Mouse (Mus musculus): ENCODE measurements around the gene Rnf222.

The Rnf222 gene

GRCm38 (mm10) chr11:68888253-68888652 is at the start of gene Rnf222:
Gene Rnf222 (plus strand): TSS chr11:68888553.
- CTCF ChIA-PET = no interaction called here

- CTCF ChIA-PET = no interaction called here
Observed at GRCm38 (mm10) chr11:68839606-68840005, 48.7 kb upstream of the Rnf222 start.

DNA sequence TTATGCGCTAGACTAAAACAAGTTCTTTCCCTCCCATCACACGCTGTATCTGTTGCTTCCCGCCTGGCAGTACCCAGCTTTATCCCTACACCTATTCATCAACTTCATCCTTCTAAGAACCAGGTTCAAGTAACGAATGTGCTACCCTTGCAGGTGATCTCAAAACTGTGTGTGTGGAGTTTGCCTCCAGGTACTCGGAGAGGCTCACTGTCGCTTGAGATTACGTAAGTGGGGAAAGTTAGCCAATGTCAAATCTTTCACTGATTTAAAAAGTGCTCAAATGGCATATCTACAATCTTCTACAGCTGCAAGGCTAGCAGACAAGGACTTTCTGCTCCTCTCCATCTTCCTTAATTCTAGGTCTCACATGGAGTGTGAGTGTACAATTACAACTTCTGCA is 37.5 kb upstream of the Rnf222 start:
- CTCF ChIA-PET = interaction anchor here (0.5 kb wide), 1 partner anchor 228 kb away, joined by 4 read pairs; no protein-coding TSS in a partner anchor

DNA sequence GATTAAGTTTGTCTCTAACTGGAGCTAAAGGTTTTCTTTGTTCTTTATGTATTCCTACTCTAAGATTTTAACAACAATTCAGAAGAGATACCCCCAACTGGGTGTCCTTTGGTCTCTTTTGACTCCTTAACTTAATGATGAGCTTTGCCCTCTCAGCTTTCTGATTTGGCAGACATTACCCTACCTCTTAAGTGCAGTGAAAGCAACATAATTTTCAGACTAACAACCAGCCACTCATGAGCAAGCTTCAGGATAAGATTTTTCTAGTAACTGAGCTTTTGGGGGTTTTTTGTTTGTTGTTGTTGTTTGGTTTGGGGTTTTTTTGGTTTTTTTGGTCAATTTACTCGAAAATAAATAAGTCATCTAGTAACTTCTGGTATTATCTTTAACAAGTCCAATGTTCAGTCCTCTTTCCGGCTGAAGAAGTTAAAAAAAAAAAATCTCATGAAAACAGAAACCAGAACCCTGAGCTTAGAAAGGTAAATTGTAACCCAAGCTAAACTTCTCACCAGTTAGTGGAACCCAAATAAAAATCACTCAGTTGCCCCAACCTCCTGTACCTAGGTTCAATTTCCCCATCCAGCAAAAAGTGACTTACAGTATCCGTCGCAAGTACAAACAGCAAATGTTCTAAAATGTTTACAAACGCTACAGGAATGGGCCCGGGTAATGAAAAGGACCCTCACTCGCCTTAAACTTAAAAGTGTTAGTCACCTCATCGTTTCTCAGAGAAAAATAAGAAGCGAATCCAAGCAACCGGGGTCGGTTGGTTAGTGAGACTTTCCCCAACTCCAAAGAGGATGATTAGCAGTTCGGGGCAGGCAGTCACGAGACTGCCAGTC is 36.5 kb upstream of the Rnf222 start:
- CTCF ChIA-PET = no interaction called here

- CTCF ChIA-PET = no interaction called here
Observed at GRCm38 (mm10) chr11:68852486-68852901, 35.9 kb upstream of the Rnf222 start.

GRCm38 (mm10) chr11:68852932-68853409 is 35.4 kb upstream of the Rnf222 start:
- CTCF ChIA-PET = no interaction called here

DNA sequence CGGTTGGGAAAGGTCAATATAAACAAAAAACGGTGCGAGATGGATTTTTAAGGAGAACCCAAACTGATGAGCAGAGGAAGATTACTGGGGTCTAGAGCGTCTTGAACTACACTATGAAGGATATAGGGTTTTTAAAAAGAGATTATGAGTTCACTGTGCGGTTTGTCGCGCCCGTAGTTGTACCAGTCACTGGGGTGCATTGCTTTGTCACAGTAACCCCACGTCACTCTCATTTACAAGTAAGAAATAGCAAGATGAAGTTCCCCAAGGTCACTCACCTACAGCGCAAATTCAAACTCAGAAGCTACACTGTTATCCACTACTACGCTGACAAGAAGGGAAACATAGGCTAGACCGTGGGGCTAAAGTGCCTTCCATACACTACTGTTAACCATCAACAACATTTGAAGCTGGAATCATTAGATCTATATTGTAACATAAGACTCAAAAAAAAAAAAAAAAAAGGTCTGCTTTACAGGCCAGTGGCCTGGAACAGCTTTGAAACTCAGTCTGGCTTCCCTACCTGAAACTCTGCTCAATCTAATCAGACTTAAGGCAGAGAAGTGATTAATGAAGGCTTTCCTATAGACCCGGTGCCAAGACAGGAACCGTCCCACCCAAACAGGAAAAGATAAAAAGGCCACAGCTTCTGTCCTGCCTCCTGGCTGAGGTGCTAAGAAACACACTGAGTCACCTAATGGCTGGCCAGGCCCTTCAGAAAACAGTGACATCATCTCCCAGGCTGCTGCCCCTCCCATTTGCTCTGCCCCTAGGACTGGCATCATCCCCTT is 34.5 kb upstream of the Rnf222 start:
- CTCF ChIA-PET = no interaction called here

DNA sequence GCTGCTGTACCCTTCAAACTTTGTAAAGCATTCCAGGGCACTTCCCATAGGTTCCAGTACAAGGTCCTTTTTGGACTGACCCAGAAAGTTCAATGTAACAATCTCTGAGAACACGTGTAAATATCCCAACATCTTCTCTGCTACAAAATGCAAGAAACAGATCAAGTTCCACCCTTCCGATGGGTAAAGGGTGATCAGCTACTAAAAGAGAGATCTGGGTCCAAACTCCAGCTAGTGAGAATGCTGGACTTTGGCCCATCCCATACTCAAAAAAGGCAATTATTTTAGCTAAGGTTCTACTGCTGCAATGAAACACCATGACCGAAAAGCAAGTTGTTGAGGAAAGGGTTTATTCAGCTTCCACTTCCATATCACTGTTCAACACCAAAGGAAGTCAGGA is 33.7 kb upstream of the Rnf222 start:
- CTCF ChIA-PET = no interaction called here

DNA sequence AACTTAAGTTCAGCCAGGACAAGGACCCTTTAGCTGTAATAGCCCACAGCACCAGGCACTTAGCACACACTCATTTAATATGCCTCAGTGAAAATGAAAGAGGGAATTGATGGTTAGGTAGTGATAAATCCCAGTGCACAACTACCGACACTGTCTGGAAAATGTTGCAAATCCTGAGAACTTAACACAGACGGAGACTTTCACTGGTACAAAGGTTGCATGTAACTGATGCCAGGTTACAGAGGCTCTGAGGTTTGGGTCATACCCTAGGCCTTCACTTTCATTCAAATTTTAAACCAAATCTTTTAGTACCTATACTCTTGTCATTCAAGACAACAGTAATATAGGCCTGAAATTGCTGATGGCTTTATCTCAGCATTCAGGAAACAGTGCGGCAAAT is 31.0 kb upstream of the Rnf222 start:
- CTCF ChIA-PET = no interaction called here

GRCm38 (mm10) chr11:68859943-68860593 is 28.3 kb upstream of the Rnf222 start:
- CTCF ChIA-PET = no interaction called here

DNA sequence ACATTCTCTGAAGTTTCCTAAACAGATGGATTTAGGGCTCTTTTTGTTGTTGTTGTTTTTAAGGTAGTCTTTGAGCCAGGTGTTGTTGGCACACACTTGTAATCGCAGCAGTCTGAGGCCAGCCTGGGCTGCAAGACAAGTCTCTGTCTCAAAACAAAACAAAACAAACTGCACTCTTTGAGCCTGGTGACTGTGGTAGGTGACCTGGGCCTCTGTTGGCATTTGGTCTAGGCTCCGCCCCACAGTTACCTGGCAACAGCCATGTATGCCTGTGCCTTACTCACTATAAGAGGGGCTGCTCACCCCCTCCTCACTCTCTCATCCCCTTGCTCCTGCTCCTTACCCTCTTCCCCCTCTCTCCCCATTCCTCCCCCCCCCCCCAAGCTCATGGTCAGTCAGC is 26.1 kb upstream of the Rnf222 start:
- CTCF ChIA-PET = no interaction called here

DNA sequence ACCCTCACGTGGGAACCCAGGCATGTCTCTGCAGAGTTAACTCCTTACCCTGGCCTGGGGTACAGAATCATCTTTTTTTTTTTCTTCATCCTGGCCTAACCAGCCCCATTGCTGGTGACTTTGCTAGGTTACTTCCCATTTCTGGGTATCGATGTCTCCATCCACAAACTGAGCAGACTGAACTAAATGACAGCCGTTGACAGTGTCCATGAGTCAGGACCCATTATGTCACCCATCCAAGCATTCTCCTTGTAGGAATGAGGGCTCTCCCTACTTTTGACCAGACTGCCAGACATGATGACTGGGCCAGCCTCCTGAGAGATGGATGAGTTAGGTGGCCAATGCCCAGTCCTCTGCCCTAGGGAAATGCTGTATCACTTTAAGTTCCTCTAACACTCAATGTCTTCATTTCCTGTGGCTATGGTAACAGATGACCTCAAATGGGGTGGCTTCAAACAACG is 24.7 kb upstream of the Rnf222 start:
- CTCF ChIA-PET = no interaction called here

DNA sequence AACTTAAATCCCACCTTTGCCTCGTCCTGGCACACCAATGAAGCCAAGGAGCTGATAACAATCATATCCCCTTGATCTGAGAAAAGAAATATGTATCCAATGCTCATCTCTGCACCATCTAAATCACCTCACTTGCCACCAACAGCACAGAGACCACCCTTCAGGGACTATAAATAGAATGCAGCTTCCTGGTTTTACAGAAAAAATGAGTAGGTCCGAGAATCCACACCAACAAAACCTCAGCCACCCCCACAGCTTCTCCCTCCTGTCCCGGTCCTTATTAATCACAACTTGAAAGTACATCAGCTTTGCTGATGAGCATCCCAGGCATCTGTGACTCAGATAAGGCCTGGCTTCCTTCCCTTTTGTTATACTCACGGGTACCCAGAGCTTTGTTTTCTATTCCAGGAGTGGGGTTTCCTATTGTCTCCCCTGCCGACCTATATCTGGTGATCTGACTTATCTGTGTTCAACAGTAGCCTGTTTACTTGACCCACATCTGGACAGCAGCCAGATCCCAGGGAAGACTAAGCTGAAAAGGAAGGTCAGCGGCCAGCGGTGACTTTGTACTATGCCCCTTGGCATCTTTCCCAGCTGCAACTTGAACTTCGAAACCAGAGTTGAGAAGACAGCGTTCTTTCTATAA is 23.7 kb upstream of the Rnf222 start:
- CTCF ChIA-PET = no interaction called here

DNA sequence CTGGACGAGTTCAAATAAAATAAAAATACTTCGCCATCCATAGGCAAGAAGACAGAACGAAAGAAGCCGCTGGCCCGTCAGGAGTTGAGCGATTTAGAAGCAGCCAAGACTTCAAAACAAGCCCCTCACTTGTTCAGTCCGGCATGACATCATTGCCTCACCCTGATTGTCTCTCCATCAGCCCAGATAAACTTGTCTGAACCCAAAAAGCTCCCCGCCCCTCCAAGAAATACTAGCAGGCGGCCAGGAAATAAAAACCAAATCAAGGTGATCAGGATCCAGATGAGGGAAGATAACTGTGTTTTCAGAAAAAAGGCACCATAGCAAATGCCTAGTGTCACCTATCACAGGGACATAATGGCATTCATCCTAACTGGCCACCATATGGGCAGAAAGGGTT is 17.1 kb upstream of the Rnf222 start:
- CTCF ChIA-PET = no interaction called here

- CTCF ChIA-PET = no interaction called here
Observed at GRCm38 (mm10) chr11:68871748-68872147, 16.6 kb upstream of the Rnf222 start, which contains the start of gene Ndel1. Gene Ndel1 (minus strand): TSS chr11:68871858.

DNA sequence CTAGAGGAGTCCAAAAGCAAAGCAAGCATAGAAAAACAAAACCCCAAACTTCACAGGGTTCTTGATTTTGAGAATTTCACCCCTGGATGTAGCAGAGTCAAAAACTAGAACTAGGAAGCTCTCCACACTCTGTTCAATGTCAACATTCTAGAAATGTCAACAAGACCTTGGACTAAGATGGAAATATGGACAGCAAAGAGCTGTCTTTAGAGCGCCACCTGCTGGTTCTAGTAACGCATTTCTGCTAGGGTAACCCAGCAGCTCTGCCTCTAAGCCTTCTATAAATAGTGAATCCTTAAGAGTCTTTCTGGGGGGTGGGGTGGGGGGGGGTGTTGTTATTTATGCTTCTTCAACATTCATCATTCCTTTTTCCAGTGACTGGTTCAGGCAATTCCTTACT is 13.5 kb upstream of the Rnf222 start:
- CTCF ChIA-PET = interaction anchor here (0.6 to 0.7 kb wide), 3 partner anchors 16 to 1715 kb away, joined by 3 to 11 read pairs (median 5); no protein-coding TSS in a partner anchor

GRCm38 (mm10) chr11:68878811-68879210 is 9.5 kb upstream of the Rnf222 start:
- CTCF ChIA-PET = interaction anchor here (0.7 kb wide), 1 partner anchor 110 kb away, joined by 3 read pairs; no protein-coding TSS in a partner anchor

- CTCF ChIA-PET = no interaction called here
Observed at GRCm38 (mm10) chr11:68882107-68882506, 6.2 kb upstream of the Rnf222 start.

DNA sequence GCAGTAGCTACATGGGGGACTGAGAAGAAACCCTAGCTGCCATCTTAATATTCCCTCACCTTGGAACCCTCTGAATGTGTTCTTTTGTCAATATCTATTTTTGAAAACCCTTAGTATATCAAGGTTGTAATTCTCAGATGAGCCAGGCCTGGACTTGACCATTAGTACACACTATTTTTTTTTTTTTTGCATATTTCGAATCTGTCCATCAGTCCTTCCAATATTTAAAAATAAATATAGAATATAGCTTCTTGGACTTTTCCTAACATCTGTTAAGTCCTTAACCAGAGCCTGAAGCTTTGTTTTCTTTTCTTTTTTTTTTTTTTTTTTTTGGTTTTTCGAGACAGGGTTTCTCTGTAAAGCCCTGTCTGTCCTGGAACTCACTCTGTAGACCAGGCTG is 4.5 kb upstream of the Rnf222 start:
- CTCF ChIA-PET = interaction anchor here (0.5 to 0.6 kb wide), 2 partner anchors 657 to 754 kb away, joined by 4 to 5 read pairs; no protein-coding TSS in a partner anchor

GRCm38 (mm10) chr11:68884368-68884767 is 4.0 kb upstream of the Rnf222 start:
- CTCF ChIA-PET = no interaction called here

DNA sequence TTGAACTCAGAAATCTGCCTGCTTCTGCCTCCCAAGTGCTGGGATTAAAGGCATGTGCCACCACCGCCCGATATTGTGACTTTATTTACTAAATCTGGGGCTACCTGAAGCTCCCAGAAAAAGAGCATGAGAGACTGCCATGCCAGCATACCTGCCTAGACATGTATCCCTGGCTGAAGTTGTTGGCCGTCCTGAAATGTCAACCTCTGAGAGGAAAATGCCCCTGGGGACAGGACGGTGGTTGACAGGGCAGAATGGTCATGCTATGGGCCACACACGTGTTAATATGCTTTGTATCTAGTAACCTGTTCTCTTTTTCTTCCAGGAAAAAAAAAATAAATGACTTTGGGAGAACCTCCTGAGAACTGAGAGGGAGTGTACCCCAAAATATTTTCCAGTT is 2.3 kb upstream of the Rnf222 start:
- CTCF ChIA-PET = no interaction called here

DNA sequence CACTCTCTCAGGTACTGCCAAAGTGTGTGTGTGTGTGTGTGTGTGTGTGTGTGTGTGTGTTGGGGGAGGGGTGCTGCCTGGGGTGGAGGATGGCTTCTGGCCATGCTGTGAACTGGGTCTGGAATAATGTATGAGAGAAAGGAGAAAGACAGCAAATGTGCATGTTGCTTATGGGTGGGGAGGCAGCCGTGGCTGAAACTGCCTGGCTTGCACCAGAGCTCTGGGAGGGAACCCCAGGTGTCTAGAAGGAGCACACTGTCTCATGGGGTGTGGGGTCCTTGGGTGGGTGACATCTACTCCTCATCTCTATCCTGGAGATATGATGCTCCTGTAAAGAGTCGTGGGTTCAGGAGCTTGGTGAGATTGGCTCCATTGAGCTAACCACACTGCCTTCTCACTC is 300 bp downstream of the Rnf222 start:
- CTCF ChIA-PET = no interaction called here

Data from spleen, embryonic (tissue).